Mouse (Mus musculus) midbrain, postnatal 0 days (tissue): Measurements from ENCODE around the gene Adamts12. TPM values are rescaled to one million over a fixed set of nuclear protein-coding genes. Genes with fewer than 3 reads are reported as not detected.

Experiments
- ATAC-seq: fragments of 200-750 bp; cut with Nextera tagmentation; 2 replicates; pipeline ENCODE4 v1.8.0; 2017; ENCODE audit warnings: moderate number of reproducible peaks, mild to moderate bottlenecking, moderate TSS enrichment, moderate library complexity; ENCODE audit not compliant: low FRiP score
- DNase-seq: peaks from one replicate; pipeline ENCODE4 v3.0.0-alpha.2; 2015; ENCODE audit warnings: low spot score
- H3K27ac ChIP-seq: fragments of 300-500 bp; sonication (generic); 2 replicates; pipeline ENCODE4 v1.5.1; 2014; ENCODE audit warnings: low read depth, mild to moderate bottlenecking, low read length, mixed read lengths
- H3K27me3 ChIP-seq: fragments of 300-500 bp; sonication (generic); 2 replicates; pipeline ENCODE4 v1.6.1; 2014; ENCODE audit warnings: low read length, control low read depth, mixed read lengths; ENCODE audit not compliant: insufficient read depth
- H3K36me3 ChIP-seq: fragments of 300-500 bp; sonication (generic); 2 replicates; pipeline ENCODE4 v1.6.1; 2014; ENCODE audit warnings: low read length, control low read depth, mixed read lengths; ENCODE audit not compliant: insufficient read depth
- H3K4me1 ChIP-seq: fragments of 300-500 bp; sonication (generic); 2 replicates; pipeline ENCODE4 v1.6.1; 2014; ENCODE audit warnings: mild to moderate bottlenecking, control low read depth, antibody characterized with exemption, low read length, mixed read lengths; ENCODE audit not compliant: insufficient read depth
- H3K4me2 ChIP-seq: fragments of 300-500 bp; sonication (generic); 2 replicates; pipeline ENCODE4 v1.6.1; 2014; ENCODE audit warnings: low read depth, mild to moderate bottlenecking, low read length, mixed read lengths; ENCODE audit not compliant: poor library complexity, severe bottlenecking
- H3K4me3 ChIP-seq: fragments of 300-500 bp; sonication (generic); 2 replicates; pipeline ENCODE4 v1.5.1; 2014; ENCODE audit warnings: low read depth, mild to moderate bottlenecking, low read length, moderate library complexity
- H3K9ac ChIP-seq: fragments of 300-500 bp; sonication (generic); replicated peaks from 2 replicates; pipeline ENCODE4 v1.6.1; 2014; ENCODE audit warnings: mild to moderate bottlenecking, low read length, moderate library complexity, mixed read lengths; ENCODE audit not compliant: poor library complexity, severe bottlenecking
- H3K9me3 ChIP-seq: fragments of 300-500 bp; sonication (generic); 2 replicates; pipeline ENCODE4 v1.6.1; 2016; ENCODE audit warnings: low read length, control low read depth
- CTCF ChIP-seq: IDR thresholded peaks from 2 replicates; pipeline ENCODE4 v1.5.1; 2016; ENCODE audit warnings: antibody characterized with exemption, mild to moderate bottlenecking
- whole genome bisulfite sequencing: fragments of 180-500 bp; shearing (Covaris S2); extraction: QIAGEN DNeasy Blood & Tissue Kit; methylation state at CpG from one replicate; pipeline ENCODE4 v1.1.7; 2014; 5-methylcytosine and 5-hydroxymethylcytosine counted together
- polyA plus RNA-seq: library from polyadenylated mRNA; unstranded; fragments of >200 nt; fragmentation: Nextera tagmentation; extraction: Ambion mirVana; gene quantifications from 2 replicates; pipeline ENCODE4 v1.2.1, GENCODE M21; 2015
- total RNA-seq: library from RNA; depleted of rRNA; stranded (reverse); fragments of >200 nt; gene quantifications from 2 replicates; pipeline ENCODE4 v1.2.3, GENCODE M21; 2014

Gene Adamts12
- total and polyA plus RNA-seq, 2 experiments from 2014 or later: 0.94 to 7.4 TPM

GRCm38 (mm10) chr15:11121721-11122120 is 57.1 kb downstream of the Adamts12 start:
- TF ChIP-seq CTCF: no peak
- H3K9me3 ChIP-seq: no peaks in the 10 kb centered on the region
- H3K27ac ChIP-seq: no peak overlapping the region
- H3K9ac ChIP-seq: no peak overlapping the region
- no peaks in the 10 kb centered on the region for H3K27me3 ChIP-seq
- DNase-seq: no peak
- H3K4me1 ChIP-seq: no peaks in the 10 kb centered on the region
- 23% methylated on average over 1 of the region's 1 CpGs for WGBS
- ATAC-seq: no peak
- H3K4me3 ChIP-seq: no peak overlapping the region
- H3K4me2 ChIP-seq: no peak overlapping the region
- H3K36me3 ChIP-seq: no peaks in the 10 kb centered on the region

DNA sequence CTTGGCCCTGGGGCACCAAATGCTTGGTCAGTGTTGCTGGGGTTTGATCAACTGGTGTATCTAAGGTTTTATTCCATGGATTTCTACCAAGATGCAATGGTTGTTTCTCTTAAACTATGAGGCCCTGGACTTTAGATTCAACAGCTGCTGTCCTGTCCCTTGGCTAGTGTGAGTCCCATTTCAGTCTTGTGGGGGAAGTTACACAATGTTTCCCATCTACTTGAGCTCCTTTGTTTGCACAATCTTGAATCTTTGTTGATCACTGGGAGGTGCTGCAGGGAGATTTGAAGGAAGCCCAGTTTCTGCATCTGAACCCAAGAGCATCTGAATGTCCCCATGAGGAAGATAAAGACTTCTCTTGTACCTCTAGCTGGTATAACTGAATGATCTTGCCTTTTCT is 60.8 kb downstream of the Adamts12 start:
- no peak for TF ChIP-seq CTCF
- H3K9me3 ChIP-seq: no peaks in the 10 kb centered on the region
- ATAC-seq: no peak

GRCm38 (mm10) chr15:11128457-11128856 is 63.9 kb downstream of the Adamts12 start:
- H3K36me3 ChIP-seq: no peaks in the 10 kb centered on the region
- DNase-seq: peak; percentile 31
- H3K9me3 ChIP-seq: no peaks in the 10 kb centered on the region
- 66% methylated on average over 6 of the region's 6 CpGs for WGBS
- no peak for TF ChIP-seq CTCF
- no peak overlapping the region for H3K4me2 ChIP-seq
- no peak overlapping the region for H3K9ac ChIP-seq
- H3K4me3 ChIP-seq: no peak overlapping the region
- no peaks in the 10 kb centered on the region for H3K27me3 ChIP-seq
- no peak overlapping the region for H3K27ac ChIP-seq
- 0 out of 2 replicates have a peak, but pooled peaks cover 3% of the 10 kb centered on the region for H3K4me1 ChIP-seq
- ATAC-seq: no peak

More for the DNA sequence above, 60.8 kb downstream of the Adamts12 start:
- Histone ChIP-seq H3K27me3 (no peaks in the 10 kb centered on the region), H3K4me2 (no peak overlapping the region), H3K9ac (no peak overlapping the region), H3K36me3 (no peaks in the 10 kb centered on the region), H3K27ac (no peak overlapping the region), H3K4me1 (no peaks in the 10 kb centered on the region), H3K4me3 (no peak overlapping the region)
- DNase-seq: no peak

- Histone ChIP-seq H3K36me3 (no peaks in the 10 kb centered on the region), H3K4me2 (no peak overlapping the region), H3K27ac (no peak overlapping the region), H3K9me3 (no peaks in the 10 kb centered on the region), H3K27me3 (no peaks in the 10 kb centered on the region), H3K4me3 (no peak overlapping the region), H3K4me1 (0 out of 2 replicates have a peak, but pooled peaks cover 3% of the 10 kb centered on the region), H3K9ac (no peak overlapping the region)
- TF ChIP-seq CTCF: no peak
- WGBS: 86% methylated on average over 5 of the region's 5 CpGs
- peak; percentile 52; the same call in 1 of the 2 replicates for ATAC-seq
- DNase-seq: no peak
Observed at GRCm38 (mm10) chr15:11132586-11133558, 68.3 kb downstream of the Adamts12 start.

DNA sequence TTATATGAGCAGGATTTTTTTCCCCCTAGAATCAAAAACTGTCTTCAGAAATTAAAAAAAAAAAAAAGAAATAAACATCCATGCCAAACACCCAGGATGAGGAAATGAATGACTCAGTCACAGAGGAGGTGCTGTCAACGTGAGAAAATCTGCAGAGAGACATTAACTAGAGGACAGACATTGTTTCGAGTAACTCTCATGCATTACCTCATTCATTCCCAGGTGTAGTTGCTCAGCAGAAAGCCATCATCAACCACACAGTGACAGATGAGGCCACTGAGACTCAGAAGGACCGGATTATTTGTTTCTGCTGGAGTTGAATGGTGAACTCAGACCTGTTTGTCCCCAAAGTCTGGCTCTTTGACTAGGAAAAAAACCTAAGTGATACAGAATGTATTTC is 81.0 kb downstream of the Adamts12 start:
- Histone ChIP-seq H3K27ac (no peak overlapping the region), H3K27me3 (no peaks in the 10 kb centered on the region), H3K36me3 (no peaks in the 10 kb centered on the region), H3K4me3 (no peak overlapping the region), H3K4me1 (no peaks in the 10 kb centered on the region), H3K9me3 (no peaks in the 10 kb centered on the region), H3K4me2 (no peak overlapping the region), H3K9ac (no peak overlapping the region)
- ATAC-seq (no peak), DNase-seq (no peak)
- WGBS: 76% methylated on average over 3 of the region's 3 CpGs
- no peak for TF ChIP-seq CTCF

GRCm38 (mm10) chr15:11159386-11159785 is 94.8 kb downstream of the Adamts12 start:
- Histone ChIP-seq H3K27ac (no peak overlapping the region), H3K4me1 (no peaks in the 10 kb centered on the region), H3K27me3 (no peaks in the 10 kb centered on the region), H3K4me2 (no peak overlapping the region), H3K9me3 (no peaks in the 10 kb centered on the region), H3K36me3 (no peaks in the 10 kb centered on the region), H3K9ac (no peak overlapping the region), H3K4me3 (no peak overlapping the region)
- DNase-seq: no peak
- no peak for ATAC-seq
- TF ChIP-seq CTCF: no peak
- WGBS: 78% methylated on average over 6 of the region's 6 CpGs
